Mouse (Mus musculus): ENCODE measurements at regions not wholly inside any gene's neighbourhood (a gene's known extent, or its start where the extent isn't known, plus 50 kb on each side); places are given as distances from the start of the nearest gene placed in this dataset.

DNA sequence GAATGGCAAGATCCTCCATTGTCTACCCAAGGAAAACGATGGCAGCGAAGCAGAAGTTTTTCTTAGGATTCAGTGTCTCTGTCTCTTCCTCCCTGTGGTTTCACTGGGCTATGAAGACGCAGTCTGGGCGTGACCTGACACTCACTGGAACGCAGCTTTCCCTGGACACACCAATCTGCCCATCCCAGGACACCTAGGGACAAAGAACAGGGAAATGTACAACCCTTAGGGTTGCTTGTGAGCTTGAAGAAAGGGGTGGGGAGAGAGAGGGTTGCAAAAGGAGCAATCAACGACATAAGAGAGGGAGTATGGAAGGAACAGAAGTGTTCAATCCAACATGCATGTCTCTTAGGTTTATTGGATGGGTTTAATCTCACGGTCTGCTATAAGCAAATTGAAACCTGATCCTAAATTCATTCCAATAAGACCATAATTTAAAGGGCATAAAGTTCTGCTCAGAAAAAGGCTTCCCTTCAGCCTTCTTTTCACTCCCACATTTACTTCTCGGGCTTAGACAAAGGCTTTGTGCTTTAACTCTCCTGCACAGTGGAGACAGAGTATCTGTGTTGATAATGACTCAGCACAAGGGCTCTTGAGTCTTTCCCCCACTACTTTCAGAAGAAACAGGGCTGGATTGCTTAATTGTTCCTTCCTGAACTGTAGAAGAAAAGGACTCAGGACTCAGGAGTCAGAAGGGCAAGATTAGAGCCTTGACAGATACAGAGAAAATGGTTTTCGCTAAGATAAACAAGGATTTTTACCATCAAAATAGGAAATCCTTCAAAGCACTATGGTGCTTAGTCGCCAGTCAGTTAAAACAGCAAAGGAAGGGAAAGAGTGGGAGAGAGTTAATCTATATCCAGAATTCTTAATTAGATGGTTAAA lies 147.3 kb upstream of the Cited2 start:
- no peaks in the 10 kb centered on the region for H3K4me1 ChIP-seq (ENCODE audit: control insufficient read depth, insufficient read depth, low read length)
- no peak overlapping the region for H3K27ac ChIP-seq (replicated peaks; ENCODE audit: low read depth, low read length)
- H3K9me3 ChIP-seq (replicated peaks; ENCODE audit: control insufficient read depth, low read length), result no peaks in the 10 kb centered on the region
- H3K9ac ChIP-seq (replicated peaks; ENCODE audit: low read length), result no peak overlapping the region
- 55% methylated on average over 10 of the region's 10 CpGs for WGBS
- H3K4me2 ChIP-seq (ENCODE audit: low read depth, low read length), result no peak overlapping the region
- H3K27me3 ChIP-seq (ENCODE audit: control insufficient read depth, insufficient read depth, low read length), result no peaks in the 10 kb centered on the region
- DNase-seq (ENCODE audit: low spot score), result peak; percentile 34
- H3K36me3 ChIP-seq (replicated peaks; ENCODE audit: control insufficient read depth, insufficient read depth, low read depth, low read length), result no peaks in the 10 kb centered on the region
- H3K4me3 ChIP-seq (ENCODE audit: low read depth, low read length), result no peak overlapping the region
- no peak for ATAC-seq (replicated peaks; ENCODE audit: insufficient number of reproducible peaks, low FRiP score, low TSS enrichment, low read depth)

DNA sequence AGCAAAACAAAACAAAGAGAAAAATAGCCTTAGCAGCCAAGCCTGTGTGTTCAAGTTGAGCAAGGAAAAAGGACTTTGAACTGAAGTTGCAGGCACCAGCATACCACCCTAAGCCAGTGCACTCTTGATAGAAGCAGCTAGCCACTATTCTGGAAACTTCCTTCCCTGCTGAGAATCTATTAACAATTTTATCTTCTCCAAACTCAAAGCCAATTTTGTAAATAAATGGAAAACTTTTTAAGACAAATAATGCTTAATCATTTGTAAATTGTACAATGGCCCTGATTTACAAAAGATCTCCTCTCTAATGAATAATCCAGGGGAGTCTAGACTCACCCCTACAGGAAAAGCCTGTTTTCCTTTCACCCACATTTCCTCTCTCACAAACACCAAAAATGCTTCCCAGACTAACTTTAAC lies 146.7 kb upstream of the Cited2 start:
- Histone ChIP-seq H3K27ac (replicated peaks; ENCODE audit: low read depth, low read length) (no peak overlapping the region), H3K9ac (replicated peaks; ENCODE audit: low read length) (no peak overlapping the region), H3K4me3 (ENCODE audit: low read depth, low read length) (no peak overlapping the region), H3K4me1 (ENCODE audit: control insufficient read depth, insufficient read depth, low read length) (no peaks in the 10 kb centered on the region), H3K36me3 (replicated peaks; ENCODE audit: control insufficient read depth, insufficient read depth, low read depth, low read length) (no peaks in the 10 kb centered on the region), H3K4me2 (ENCODE audit: low read depth, low read length) (no peak overlapping the region), H3K9me3 (replicated peaks; ENCODE audit: control insufficient read depth, low read length) (no peaks in the 10 kb centered on the region), H3K27me3 (ENCODE audit: control insufficient read depth, insufficient read depth, low read length) (no peaks in the 10 kb centered on the region)
- DNase-seq (ENCODE audit: low spot score), result no peak
- ATAC-seq (replicated peaks; ENCODE audit: insufficient number of reproducible peaks, low FRiP score, low TSS enrichment, low read depth), result no peak

- Histone ChIP-seq H3K4me1 (ENCODE audit: control insufficient read depth, insufficient read depth, low read length) (no peaks in the 10 kb centered on the region), H3K4me2 (ENCODE audit: low read depth, low read length) (no peak overlapping the region), H3K27ac (replicated peaks; ENCODE audit: low read depth, low read length) (no peak overlapping the region), H3K4me3 (ENCODE audit: low read depth, low read length) (no peak overlapping the region), H3K27me3 (ENCODE audit: control insufficient read depth, insufficient read depth, low read length) (no peaks in the 10 kb centered on the region), H3K9ac (replicated peaks; ENCODE audit: low read length) (no peak overlapping the region), H3K9me3 (replicated peaks; ENCODE audit: control insufficient read depth, low read length) (no peaks in the 10 kb centered on the region), H3K36me3 (replicated peaks; ENCODE audit: control insufficient read depth, insufficient read depth, low read depth, low read length) (no peaks in the 10 kb centered on the region)
- WGBS, result 81% methylated on average over 2 of the region's 2 CpGs
- DNase-seq (ENCODE audit: low spot score) (no peak), ATAC-seq (replicated peaks; ENCODE audit: insufficient number of reproducible peaks, low FRiP score, low TSS enrichment, low read depth) (no peak)
Observed at GRCm38 (mm10) chr10:17579463-17579862, 143.6 kb upstream of the Cited2 start.

DNA sequence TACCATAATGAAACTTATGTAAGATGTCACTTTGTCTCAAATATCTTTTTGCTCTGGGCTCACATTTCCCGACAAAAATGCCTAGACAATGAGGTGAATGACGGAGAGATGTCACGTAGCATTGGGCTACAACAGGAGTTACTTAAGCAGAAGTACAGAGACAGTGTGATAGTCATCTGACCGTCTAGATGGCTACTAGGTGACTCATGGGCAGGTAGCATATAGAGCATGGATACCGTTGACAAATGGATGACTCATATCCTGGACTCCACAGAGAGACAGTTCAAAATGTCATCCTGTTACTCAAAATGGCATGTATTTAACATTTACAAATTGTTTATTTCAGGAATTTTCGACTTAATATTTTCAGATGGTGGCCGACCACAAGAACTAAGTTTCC lies 138.2 kb upstream of the Cited2 start:
- WGBS, result 86% methylated on average over 7 of the region's 7 CpGs
- DNase-seq (ENCODE audit: low spot score) (no peak), ATAC-seq (replicated peaks; ENCODE audit: insufficient number of reproducible peaks, low FRiP score, low TSS enrichment, low read depth) (no peak)
- Histone ChIP-seq H3K4me2 (ENCODE audit: low read depth, low read length) (no peak overlapping the region), H3K27me3 (ENCODE audit: control insufficient read depth, insufficient read depth, low read length) (no peaks in the 10 kb centered on the region), H3K4me3 (ENCODE audit: low read depth, low read length) (no peak overlapping the region), H3K9me3 (replicated peaks; ENCODE audit: control insufficient read depth, low read length) (no peaks in the 10 kb centered on the region), H3K4me1 (ENCODE audit: control insufficient read depth, insufficient read depth, low read length) (no peaks in the 10 kb centered on the region), H3K9ac (replicated peaks; ENCODE audit: low read length) (no peak overlapping the region), H3K27ac (replicated peaks; ENCODE audit: low read depth, low read length) (no peak overlapping the region), H3K36me3 (replicated peaks; ENCODE audit: control insufficient read depth, insufficient read depth, low read depth, low read length) (no peaks in the 10 kb centered on the region)

GRCm38 (mm10) chr10:17586910-17587309 lies 136.1 kb upstream of the Cited2 start:
- no peak for ATAC-seq (replicated peaks; ENCODE audit: insufficient number of reproducible peaks, low FRiP score, low TSS enrichment, low read depth)
- 91% methylated on average over 2 of the region's 2 CpGs for WGBS
- no peaks in the 10 kb centered on the region for H3K27me3 ChIP-seq (ENCODE audit: control insufficient read depth, insufficient read depth, low read length)

GRCm38 (mm10) chr10:17589136-17589535 lies 133.9 kb upstream of the Cited2 start:
- WGBS, result 79% methylated on average over 4 of the region's 4 CpGs
- no peak overlapping the region for H3K4me3 ChIP-seq (ENCODE audit: low read depth, low read length)
- H3K9ac ChIP-seq (replicated peaks; ENCODE audit: low read length), result no peak overlapping the region
- H3K27ac ChIP-seq (replicated peaks; ENCODE audit: low read depth, low read length), result no peak overlapping the region
- ATAC-seq (replicated peaks; ENCODE audit: insufficient number of reproducible peaks, low FRiP score, low TSS enrichment, low read depth) (no peak), DNase-seq (ENCODE audit: low spot score) (no peak)
- no peaks in the 10 kb centered on the region for H3K4me1 ChIP-seq (ENCODE audit: control insufficient read depth, insufficient read depth, low read length)
- no peaks in the 10 kb centered on the region for H3K27me3 ChIP-seq (ENCODE audit: control insufficient read depth, insufficient read depth, low read length)
- H3K36me3 ChIP-seq (replicated peaks; ENCODE audit: control insufficient read depth, insufficient read depth, low read depth, low read length), result no peaks in the 10 kb centered on the region
- H3K9me3 ChIP-seq (replicated peaks; ENCODE audit: control insufficient read depth, low read length), result no peaks in the 10 kb centered on the region
- H3K4me2 ChIP-seq (ENCODE audit: low read depth, low read length), result no peak overlapping the region

More at GRCm38 (mm10) chr10:17586910-17587309, 136.1 kb upstream of the Cited2 start:
- Histone ChIP-seq H3K4me2 (ENCODE audit: low read depth, low read length) (no peak overlapping the region), H3K27ac (replicated peaks; ENCODE audit: low read depth, low read length) (no peak overlapping the region), H3K4me3 (ENCODE audit: low read depth, low read length) (no peak overlapping the region), H3K9ac (replicated peaks; ENCODE audit: low read length) (no peak overlapping the region), H3K9me3 (replicated peaks; ENCODE audit: control insufficient read depth, low read length) (no peaks in the 10 kb centered on the region), H3K4me1 (ENCODE audit: control insufficient read depth, insufficient read depth, low read length) (no peaks in the 10 kb centered on the region), H3K36me3 (replicated peaks; ENCODE audit: control insufficient read depth, insufficient read depth, low read depth, low read length) (no peaks in the 10 kb centered on the region)
- DNase-seq (ENCODE audit: low spot score), result no peak

- Histone ChIP-seq H3K27ac (replicated peaks; ENCODE audit: low read depth, low read length) (no peak overlapping the region), H3K36me3 (replicated peaks; ENCODE audit: control insufficient read depth, insufficient read depth, low read depth, low read length) (no peaks in the 10 kb centered on the region), H3K4me2 (ENCODE audit: low read depth, low read length) (no peak overlapping the region), H3K9me3 (replicated peaks; ENCODE audit: control insufficient read depth, low read length) (no peaks in the 10 kb centered on the region), H3K4me3 (ENCODE audit: low read depth, low read length) (no peak overlapping the region), H3K4me1 (ENCODE audit: control insufficient read depth, insufficient read depth, low read length) (no peaks in the 10 kb centered on the region), H3K9ac (replicated peaks; ENCODE audit: low read length) (no peak overlapping the region), H3K27me3 (ENCODE audit: control insufficient read depth, insufficient read depth, low read length) (no peaks in the 10 kb centered on the region)
- ATAC-seq (replicated peaks; ENCODE audit: insufficient number of reproducible peaks, low FRiP score, low TSS enrichment, low read depth), result no peak
- DNase-seq (ENCODE audit: low spot score), result no peak
- 90% methylated on average over 1 of the region's 1 CpGs for WGBS
Observed at GRCm38 (mm10) chr10:17590195-17590594, 132.8 kb upstream of the Cited2 start.

GRCm38 (mm10) chr10:17592387-17592786 lies 130.6 kb upstream of the Cited2 start:
- no peak overlapping the region for H3K27ac ChIP-seq (replicated peaks; ENCODE audit: low read depth, low read length)
- H3K9ac ChIP-seq (replicated peaks; ENCODE audit: low read length), result no peak overlapping the region
- H3K9me3 ChIP-seq (replicated peaks; ENCODE audit: control insufficient read depth, low read length), result no peaks in the 10 kb centered on the region
- 87% methylated on average over 4 of the region's 4 CpGs for WGBS
- no peaks in the 10 kb centered on the region for H3K4me1 ChIP-seq (ENCODE audit: control insufficient read depth, insufficient read depth, low read length)
- H3K36me3 ChIP-seq (replicated peaks; ENCODE audit: control insufficient read depth, insufficient read depth, low read depth, low read length), result no peaks in the 10 kb centered on the region
- H3K4me2 ChIP-seq (ENCODE audit: low read depth, low read length), result no peak overlapping the region
- no peak for DNase-seq (ENCODE audit: low spot score)
- no peak for ATAC-seq (replicated peaks; ENCODE audit: insufficient number of reproducible peaks, low FRiP score, low TSS enrichment, low read depth)
- H3K27me3 ChIP-seq (ENCODE audit: control insufficient read depth, insufficient read depth, low read length), result no peaks in the 10 kb centered on the region
- no peak overlapping the region for H3K4me3 ChIP-seq (ENCODE audit: low read depth, low read length)

Data from embryonic facial prominence, embryonic 11.5 days (tissue).